Mouse (Mus musculus): ENCODE results near the gene Opn4. TPM values are rescaled to one million over a fixed set of nuclear protein-coding genes. Genes with fewer than 3 reads are reported as not detected.

Gene Opn4
- total and polyA plus RNA-seq, 2 experiments from 2014 or later: 0.11 to 0.14 TPM

DNA sequence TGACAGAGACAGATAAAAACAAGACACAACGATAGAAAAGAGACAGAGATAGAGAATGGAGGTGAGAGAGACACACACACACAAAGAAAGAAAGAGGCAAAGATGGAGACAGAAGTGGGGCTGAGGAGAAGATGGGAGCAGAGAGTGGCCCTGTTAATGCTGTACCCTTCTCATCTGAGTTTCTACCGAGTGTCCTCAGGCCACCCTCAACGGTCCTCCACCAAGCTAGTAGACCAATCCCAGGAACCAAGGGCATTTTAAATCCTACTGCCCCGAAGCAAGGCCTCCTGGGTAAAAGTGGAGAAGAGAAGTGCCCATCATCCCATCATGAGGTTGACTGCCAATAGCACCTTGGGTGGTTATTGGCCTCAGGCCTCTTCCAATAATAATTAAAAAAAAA, 29.0 kb downstream of the Opn4 start:
- H3K4me1 ChIP-seq (ENCODE audit: insufficient read depth): no peaks in the 10 kb centered on the region
- no peak for ATAC-seq
- WGBS: 81% methylated on average over 4 of the region's 4 CpGs
- no peaks in the 10 kb centered on the region for H3K36me3 ChIP-seq (ENCODE audit: insufficient read depth)
- H3K27me3 ChIP-seq (ENCODE audit: insufficient read depth, low read length): no peaks in the 10 kb centered on the region
- H3K9ac ChIP-seq: no peak overlapping the region
- no peaks in the 10 kb centered on the region for H3K9me3 ChIP-seq (ENCODE audit: low read length)
- no peak for TF ChIP-seq CTCF (IDR thresholded peaks at IDR 0.05; ENCODE audit: low read depth)
- no peak overlapping the region for H3K27ac ChIP-seq (ENCODE audit: low read depth, low read length)
- H3K4me2 ChIP-seq (ENCODE audit: low read depth): no peak overlapping the region
- no peak overlapping the region for H3K4me3 ChIP-seq (ENCODE audit: low read depth, low read length)
- no peak for DNase-seq

DNA sequence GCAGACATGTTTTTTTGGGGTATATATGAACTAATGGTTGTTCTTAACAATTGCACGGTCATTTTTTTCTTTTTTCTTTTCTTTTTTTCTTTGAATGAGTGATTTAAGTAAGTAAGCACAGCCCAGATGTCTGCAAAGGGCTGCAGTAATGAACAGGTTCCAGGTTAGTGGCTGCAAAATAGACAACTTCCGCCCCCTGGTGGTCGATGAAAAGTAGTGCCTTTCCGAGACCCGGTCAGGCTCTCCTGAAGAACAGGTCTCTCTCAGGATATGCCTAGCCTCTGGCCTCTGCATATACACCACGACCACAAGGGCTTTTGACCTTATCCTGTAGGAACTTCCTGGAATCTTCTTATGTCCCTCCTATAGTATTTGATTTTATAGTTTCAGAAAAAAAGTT, 29.6 kb downstream of the Opn4 start:
- WGBS: under 1% methylated on average over 6 of the region's 6 CpGs
- no peak overlapping the region for H3K27ac ChIP-seq (ENCODE audit: low read depth, low read length)
- peak overlapping the region; percentile 39; the same call in 1 of the 2 replicates for H3K4me3 ChIP-seq (ENCODE audit: low read depth, low read length)
- no peaks in the 10 kb centered on the region for H3K9me3 ChIP-seq (ENCODE audit: low read length)
- DNase-seq: peak; percentile 88
- no peaks in the 10 kb centered on the region for H3K36me3 ChIP-seq (ENCODE audit: insufficient read depth)
- H3K9ac ChIP-seq: no peak overlapping the region
- TF ChIP-seq CTCF (IDR thresholded peaks at IDR 0.05; ENCODE audit: low read depth): peak; percentile 88
- ATAC-seq: peak; percentile 68
- 0 out of 2 replicates have a peak, but pooled peaks cover 3% of the 10 kb centered on the region for H3K4me1 ChIP-seq (ENCODE audit: insufficient read depth)
- no peaks in the 10 kb centered on the region for H3K27me3 ChIP-seq (ENCODE audit: insufficient read depth, low read length)
- peak overlapping the region; percentile 62 for H3K4me2 ChIP-seq (ENCODE audit: low read depth)

DNA sequence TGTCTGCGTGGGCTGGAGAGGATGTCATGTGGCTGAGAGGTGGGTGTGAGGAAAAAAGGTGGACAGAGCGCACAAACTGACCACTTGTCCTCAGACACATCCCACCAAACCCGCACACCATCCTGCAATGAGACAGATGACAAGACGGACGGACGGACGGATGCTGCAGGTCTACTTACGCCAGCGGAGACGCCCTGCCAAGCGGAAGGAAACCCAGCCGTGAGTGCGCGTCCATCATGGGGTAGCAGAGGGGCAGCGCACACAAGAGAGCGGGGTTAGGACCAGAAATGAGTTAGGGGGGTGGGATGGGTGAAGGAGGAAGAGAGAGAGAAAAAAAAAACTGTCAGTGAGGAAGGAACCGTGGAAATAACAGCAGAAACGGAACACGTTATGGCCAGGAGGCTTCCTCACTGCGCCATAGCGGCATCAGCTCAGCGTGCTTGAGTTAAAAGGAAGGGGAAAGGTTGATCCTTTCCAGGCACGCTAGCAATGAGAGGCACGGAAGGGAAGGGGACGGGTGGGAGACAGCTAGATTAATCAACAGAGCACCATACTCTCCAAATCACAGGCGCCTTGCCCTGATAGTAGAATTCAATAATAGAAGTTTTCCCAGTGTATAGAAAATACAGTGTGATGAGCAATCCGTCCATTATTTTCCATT, 30.3 kb downstream of the Opn4 start:
- ATAC-seq: peak; percentile 30; the same call in 1 of the 2 replicates
- Histone ChIP-seq H3K4me1 (ENCODE audit: insufficient read depth) (0 out of 2 replicates have a peak, but pooled peaks cover 3% of the 10 kb centered on the region), H3K4me3 (ENCODE audit: low read depth, low read length) (peak overlapping the region; percentile 39), H3K9ac (peak overlapping the region; percentile 43), H3K27ac (ENCODE audit: low read depth, low read length) (no peak overlapping the region), H3K27me3 (ENCODE audit: insufficient read depth, low read length) (no peaks in the 10 kb centered on the region), H3K4me2 (ENCODE audit: low read depth) (peak overlapping the region; percentile 62), H3K9me3 (ENCODE audit: low read length) (no peaks in the 10 kb centered on the region), H3K36me3 (ENCODE audit: insufficient read depth) (no peaks in the 10 kb centered on the region)
- TF ChIP-seq CTCF (IDR thresholded peaks at IDR 0.05; ENCODE audit: low read depth): no peak
- WGBS: 40% methylated on average over 27 of the region's 27 CpGs
- no peak for DNase-seq

DNA sequence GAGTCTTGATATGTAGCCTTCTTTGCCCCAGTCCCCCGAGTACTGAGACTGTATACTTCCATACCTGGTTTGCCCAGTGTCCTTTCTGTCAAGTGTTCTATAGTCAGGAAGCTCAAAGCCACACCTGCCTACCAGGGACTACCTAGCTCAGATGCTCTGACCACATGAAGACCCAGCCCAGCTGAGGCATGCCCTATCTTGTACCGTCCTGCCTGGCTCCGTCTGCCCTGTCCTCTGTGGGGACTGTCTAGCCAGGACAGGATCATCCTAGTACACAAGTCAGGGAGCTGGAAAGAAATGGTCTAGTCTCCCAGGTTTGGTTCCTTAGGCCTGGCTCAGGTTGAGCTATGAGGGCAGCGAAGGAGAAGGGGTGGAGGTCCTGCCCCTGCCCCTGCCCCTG, 31.3 kb downstream of the Opn4 start:
- Histone ChIP-seq H3K4me3 (ENCODE audit: low read depth, low read length) (no peak overlapping the region), H3K36me3 (ENCODE audit: insufficient read depth) (no peaks in the 10 kb centered on the region), H3K4me2 (ENCODE audit: low read depth) (no peak overlapping the region), H3K27ac (ENCODE audit: low read depth, low read length) (no peak overlapping the region), H3K9ac (no peak overlapping the region), H3K4me1 (ENCODE audit: insufficient read depth) (0 out of 2 replicates have a peak, but pooled peaks cover 3% of the 10 kb centered on the region), H3K27me3 (ENCODE audit: insufficient read depth, low read length) (no peaks in the 10 kb centered on the region), H3K9me3 (ENCODE audit: low read length) (no peaks in the 10 kb centered on the region)
- DNase-seq (no peak), ATAC-seq (no peak)
- no peak for TF ChIP-seq CTCF (IDR thresholded peaks at IDR 0.05; ENCODE audit: low read depth)
- 87% methylated on average over 4 of the region's 4 CpGs for WGBS

DNA sequence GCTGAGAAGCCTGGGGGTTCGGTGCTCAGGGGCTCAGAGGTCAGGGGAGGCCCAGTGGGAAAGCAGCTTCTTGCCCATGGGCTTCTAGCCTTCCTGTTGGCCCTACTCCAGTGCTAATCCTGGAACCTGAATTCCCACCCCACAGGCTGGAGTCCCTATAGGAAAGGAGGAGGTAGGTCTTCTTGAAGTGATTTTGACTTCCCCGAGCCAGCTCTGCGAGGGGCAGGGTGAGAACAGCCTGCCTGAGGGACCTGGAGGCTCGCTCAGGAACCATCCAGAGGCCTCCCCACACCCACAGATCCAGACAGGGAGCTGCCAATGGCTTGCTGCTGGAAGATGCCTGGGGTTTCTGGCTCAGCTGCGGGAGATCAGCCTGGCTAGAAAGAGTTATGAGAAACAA, 32.2 kb downstream of the Opn4 start:
- 66% methylated on average over 5 of the region's 5 CpGs for WGBS
- Histone ChIP-seq H3K9me3 (ENCODE audit: low read length) (no peaks in the 10 kb centered on the region), H3K4me2 (ENCODE audit: low read depth) (no peak overlapping the region), H3K4me3 (ENCODE audit: low read depth, low read length) (no peak overlapping the region), H3K36me3 (ENCODE audit: insufficient read depth) (no peaks in the 10 kb centered on the region), H3K27me3 (ENCODE audit: insufficient read depth, low read length) (no peaks in the 10 kb centered on the region), H3K27ac (ENCODE audit: low read depth, low read length) (no peak overlapping the region), H3K4me1 (ENCODE audit: insufficient read depth) (0 out of 2 replicates have a peak, but pooled peaks cover 3% of the 10 kb centered on the region), H3K9ac (no peak overlapping the region)
- no peak for DNase-seq
- ATAC-seq: no peak
- TF ChIP-seq CTCF (IDR thresholded peaks at IDR 0.05; ENCODE audit: low read depth): no peak

DNA sequence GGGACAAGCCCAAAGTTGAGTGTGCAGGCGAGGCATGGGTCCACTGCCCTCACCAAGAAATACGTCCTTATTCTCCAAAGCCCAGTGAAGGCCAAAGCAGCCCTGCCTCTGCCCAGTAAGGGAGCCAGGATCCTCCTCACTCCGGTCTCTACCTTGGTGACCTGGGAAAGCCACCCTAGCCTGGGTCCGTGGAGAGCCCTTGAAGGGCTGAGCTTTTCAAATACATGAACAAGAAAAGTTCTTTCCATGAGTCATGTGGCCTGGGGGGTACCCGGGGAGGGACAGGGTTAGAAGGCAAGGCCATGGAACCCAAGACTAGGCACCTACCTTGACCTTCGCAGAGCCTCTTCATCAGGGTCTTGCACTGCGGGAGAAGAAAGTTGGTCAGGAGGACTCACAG, 33.4 kb downstream of the Opn4 start:
- Histone ChIP-seq H3K4me2 (ENCODE audit: low read depth) (no peak overlapping the region), H3K4me1 (ENCODE audit: insufficient read depth) (0 out of 2 replicates have a peak, but pooled peaks cover 3% of the 10 kb centered on the region), H3K27me3 (ENCODE audit: insufficient read depth, low read length) (no peaks in the 10 kb centered on the region), H3K4me3 (ENCODE audit: low read depth, low read length) (no peak overlapping the region), H3K9ac (no peak overlapping the region), H3K36me3 (ENCODE audit: insufficient read depth) (no peaks in the 10 kb centered on the region), H3K27ac (ENCODE audit: low read depth, low read length) (no peak overlapping the region), H3K9me3 (ENCODE audit: low read length) (no peaks in the 10 kb centered on the region)
- TF ChIP-seq CTCF (IDR thresholded peaks at IDR 0.05; ENCODE audit: low read depth): no peak
- no peak for ATAC-seq
- no peak for DNase-seq
- WGBS: 95% methylated on average over 7 of the region's 7 CpGs

DNA sequence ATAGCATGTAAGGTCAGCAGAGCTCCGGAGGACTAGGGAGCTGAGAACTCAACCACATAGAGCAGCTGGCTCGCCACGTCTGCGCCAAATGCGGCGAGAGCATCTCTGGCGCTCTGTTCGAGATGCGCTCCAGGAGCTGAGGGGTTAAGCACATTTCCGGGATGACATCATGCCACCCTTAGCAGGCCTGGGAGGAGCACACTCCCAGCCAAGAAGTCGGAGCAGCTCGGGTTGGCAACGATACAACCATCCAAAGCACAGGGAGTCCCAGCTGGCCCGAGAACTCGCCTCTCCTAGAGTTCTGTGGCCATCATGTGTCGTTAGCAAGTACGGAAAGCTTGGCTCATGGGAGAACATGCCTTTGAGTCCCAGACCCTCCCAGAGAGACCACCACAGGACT, 34.2 kb downstream of the Opn4 start:
- no peak overlapping the region for H3K4me3 ChIP-seq (ENCODE audit: low read depth, low read length)
- 57% methylated on average over 17 of the region's 17 CpGs for WGBS
- H3K4me2 ChIP-seq (ENCODE audit: low read depth): no peak overlapping the region
- H3K27ac ChIP-seq (ENCODE audit: low read depth, low read length): no peak overlapping the region
- no peak overlapping the region for H3K9ac ChIP-seq
- H3K4me1 ChIP-seq (ENCODE audit: insufficient read depth): 0 out of 2 replicates have a peak, but pooled peaks cover 3% of the 10 kb centered on the region
- no peaks in the 10 kb centered on the region for H3K9me3 ChIP-seq (ENCODE audit: low read length)
- DNase-seq (peak; percentile 66), ATAC-seq (peak; percentile 78)
- no peak for TF ChIP-seq CTCF (IDR thresholded peaks at IDR 0.05; ENCODE audit: low read depth)
- no peaks in the 10 kb centered on the region for H3K36me3 ChIP-seq (ENCODE audit: insufficient read depth)
- no peaks in the 10 kb centered on the region for H3K27me3 ChIP-seq (ENCODE audit: insufficient read depth, low read length)

Data from forebrain, postnatal 0 days (tissue).